Mouse (Mus musculus) testis, adult 2 months (tissue): ENCODE results near the gene Trpc4.

Experiments used
- CTCF ChIP-seq: fragments of 200-500 bp; IDR thresholded peaks from 2 replicates; pipeline ENCODE4 v1.5.1; 2012; ENCODE audit warnings: low read depth, mild to moderate bottlenecking, inconsistent platforms, low read length, moderate library complexity; ENCODE audit not compliant: control insufficient read depth, insufficient read depth, insufficient replicate concordance
- POLR2A ChIP-seq: fragments of 200-500 bp; IDR thresholded peaks from 2 replicates; pipeline ENCODE4 v1.6.1; 2012; ENCODE audit warnings: low read depth, mild to moderate bottlenecking, inconsistent platforms, low read length, moderate library complexity; ENCODE audit not compliant: control insufficient read depth

- no peak for TF ChIP-seq POLR2A
- no peak for TF ChIP-seq CTCF
Observed at GRCm38 (mm10) chr3:54358463-54359189, 202.8 kb downstream of the Trpc4 start.
